Mouse (Mus musculus) urinary bladder, postnatal 36 days (tissue): ENCODE results near the gene Fjx1.

Experiments used
- DNase-seq, 2 experiments: peaks; one replicate each; pipeline ENCODE4 v3.0.0; 2022; ENCODE audit warnings: low spot score in 2 of 2, mixed read lengths in 1 of 2

Gene Fjx1

DNA sequence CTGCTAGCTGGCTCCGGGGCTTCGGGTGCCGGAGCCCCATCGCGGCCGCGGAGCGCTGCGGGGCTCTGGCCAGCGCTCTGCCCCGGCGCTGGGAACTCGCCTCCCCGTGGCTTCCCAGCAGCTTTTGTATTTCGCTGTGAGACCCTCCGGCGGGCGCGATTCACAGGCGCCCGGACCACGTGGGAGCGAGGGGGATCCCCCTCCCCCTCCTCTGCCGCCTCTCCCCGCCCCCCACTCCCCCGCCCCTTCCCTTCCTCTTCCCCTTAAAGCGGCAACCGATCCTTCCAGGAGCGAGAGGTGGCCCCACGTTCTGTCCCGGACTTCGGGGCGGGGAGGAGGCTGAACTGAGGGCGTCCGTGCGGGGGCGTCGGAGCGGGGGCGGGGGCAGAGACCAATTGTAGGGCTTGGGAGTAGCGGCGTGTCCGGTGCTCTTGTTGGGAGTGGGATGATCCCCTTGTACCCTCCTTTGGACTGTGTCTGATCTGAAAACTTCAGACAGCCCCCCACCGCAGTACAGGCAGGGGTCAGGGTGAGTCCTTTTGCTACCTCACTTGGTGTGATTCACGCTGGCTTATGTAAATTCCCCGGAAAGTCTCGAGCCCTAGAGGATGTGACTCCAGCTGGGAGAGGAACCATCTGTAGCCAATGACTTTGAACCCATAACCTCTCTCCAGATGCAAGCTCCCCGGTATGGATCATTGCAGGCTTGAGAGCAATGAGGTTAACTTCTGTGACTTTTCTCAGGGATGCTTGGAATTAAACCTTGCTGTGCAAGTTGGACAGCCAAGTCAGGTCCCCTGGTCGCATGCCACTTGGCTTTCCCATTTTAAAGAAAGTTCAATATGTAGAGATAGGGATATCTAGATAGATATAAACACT, at the start of gene Fjx1:
Gene Fjx1 (minus strand): TSS at position 829 of the 879 bp plus-strand sequence.
- DNase-seq: peak; percentile 16 to 35

DNA sequence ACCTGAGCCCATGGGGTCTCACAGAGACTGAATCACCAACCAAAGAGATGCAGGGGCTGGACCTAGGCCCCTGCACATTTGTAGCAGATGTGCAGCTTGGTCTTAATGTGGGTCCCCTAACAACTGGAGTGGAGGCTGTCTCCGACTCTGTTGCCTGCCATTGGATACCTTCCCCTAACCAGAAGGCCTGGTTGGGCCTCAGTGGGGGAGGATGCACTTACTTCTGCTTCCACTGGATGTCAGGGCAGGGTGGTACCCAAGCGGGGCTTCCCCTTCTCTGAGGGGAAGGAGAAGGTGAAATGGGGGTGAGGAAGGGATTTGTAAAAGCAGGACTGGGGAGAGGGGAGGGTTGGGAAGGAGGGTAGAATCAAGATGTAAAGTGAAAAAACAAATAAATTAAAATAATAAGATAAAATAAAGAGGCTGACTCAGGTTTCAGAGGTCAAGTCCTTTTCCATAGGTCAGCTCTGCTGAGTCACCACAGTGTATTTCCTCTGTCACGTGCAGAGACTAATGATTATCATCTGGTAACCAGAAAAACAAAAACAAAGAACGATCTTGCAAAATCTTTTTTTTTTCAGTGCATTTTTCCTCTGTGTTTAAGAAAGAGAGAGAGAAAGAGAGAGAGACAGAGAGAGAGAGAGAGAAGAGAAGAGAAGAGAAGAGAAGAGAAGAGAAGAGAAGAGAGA, 47.8 kb upstream of the Fjx1 start:
- DNase-seq: no peak

GRCm38 (mm10) chr2:102480738-102481137, 28.4 kb upstream of the Fjx1 start:
- DNase-seq: no peak

DNA sequence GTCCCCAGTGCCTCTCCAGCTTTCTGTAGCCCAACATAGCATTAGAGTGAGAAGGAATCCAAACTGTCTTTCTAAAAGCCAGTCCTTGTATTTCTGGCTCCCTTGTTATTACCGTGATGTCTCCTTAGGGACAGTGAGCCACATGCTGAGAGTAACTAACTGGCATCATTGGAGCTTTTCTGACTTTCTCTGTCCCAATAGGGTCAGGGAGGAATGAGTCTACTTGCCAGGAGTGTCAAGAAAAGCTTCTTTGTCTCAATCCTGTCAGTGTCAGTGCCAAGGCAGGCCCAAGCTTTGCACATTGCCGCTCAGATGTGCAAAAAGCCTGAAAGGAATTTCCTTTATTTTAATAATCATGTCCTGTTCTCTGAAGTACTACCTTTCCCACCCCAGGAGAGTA, 23.8 kb upstream of the Fjx1 start:
- no peak for DNase-seq

DNA sequence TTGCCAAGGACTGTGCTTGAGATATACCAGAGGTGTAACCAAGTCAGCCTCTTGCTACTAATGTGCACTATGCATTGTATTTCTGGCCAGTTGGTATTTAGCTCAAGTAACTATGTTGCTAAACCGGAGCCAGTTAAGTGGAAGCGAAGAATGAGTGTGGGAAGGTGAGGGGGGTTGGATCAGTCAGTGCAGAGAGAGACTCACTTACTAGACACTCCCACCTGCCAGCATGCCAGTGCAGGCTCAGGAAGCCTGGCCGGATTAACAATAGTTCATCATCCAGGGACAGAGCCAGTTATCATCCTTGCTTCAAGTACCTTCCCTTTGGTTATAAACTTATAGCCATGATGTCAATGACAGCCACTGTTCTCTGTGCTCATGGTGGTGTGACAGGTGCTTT, 16.3 kb upstream of the Fjx1 start:
- no peak for DNase-seq

DNA sequence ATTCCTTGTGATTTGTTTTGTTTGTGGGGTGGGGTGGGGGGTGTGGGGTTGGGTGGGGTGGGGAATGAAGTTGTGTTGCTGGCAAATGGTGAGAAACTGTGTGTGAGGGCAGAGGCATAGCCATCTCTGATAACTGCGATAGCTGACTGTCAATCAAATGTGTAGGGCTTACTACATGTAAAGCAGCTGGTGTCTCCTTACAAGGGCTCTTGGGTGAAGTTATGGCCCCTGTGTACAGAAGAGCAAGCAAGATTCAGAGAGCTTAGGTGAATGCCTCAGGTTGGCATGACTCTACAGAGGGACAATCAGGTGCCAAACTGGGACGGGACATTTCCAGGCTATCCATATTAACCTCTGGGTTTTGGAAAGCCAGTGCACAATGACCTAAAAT, 12.0 kb upstream of the Fjx1 start:
- DNase-seq: no peak

DNA sequence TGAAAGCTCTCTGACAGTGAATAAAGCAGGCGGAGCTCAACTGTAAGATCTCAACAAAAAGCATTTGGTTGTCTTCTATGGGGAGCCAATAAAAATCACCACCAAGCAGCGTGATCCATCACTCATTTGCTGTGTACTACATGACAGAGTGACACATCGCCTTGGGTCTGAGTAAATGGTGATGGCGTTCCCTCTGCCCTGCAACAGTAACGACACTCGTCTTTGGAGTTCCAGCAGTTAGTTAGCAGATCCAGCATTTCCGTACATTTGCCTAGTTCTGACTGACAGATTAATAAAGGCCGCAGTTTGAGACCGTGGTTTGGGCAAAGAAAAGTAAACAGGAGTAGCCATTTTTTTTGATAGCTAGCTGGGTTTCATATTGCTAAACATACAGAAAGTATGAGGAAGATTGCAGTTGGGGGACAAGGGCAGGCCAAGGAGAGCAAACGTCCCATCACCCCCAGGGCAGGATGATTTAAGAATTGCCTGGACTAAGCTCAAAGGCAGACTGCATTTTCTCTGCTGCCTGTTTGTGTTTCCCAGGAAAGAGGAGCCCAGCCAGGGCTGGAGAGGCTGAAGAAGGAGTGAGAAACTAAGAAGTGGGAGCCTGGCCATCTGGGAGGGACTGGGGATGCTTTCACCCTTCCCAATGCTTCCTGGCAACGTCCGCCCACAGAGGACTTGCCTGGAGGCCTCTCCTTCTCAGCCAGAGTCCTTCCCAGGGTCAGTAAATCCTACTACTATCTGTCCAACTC, 11.5 kb upstream of the Fjx1 start:
- DNase-seq: peak; percentile 61 to 63

GRCm38 (mm10) chr2:102461491-102461890, 9.2 kb upstream of the Fjx1 start:
- DNase-seq: no peak

- DNase-seq: no peak
Measured at GRCm38 (mm10) chr2:102455126-102455525, 2.8 kb upstream of the Fjx1 start.

GRCm38 (mm10) chr2:102453447-102453846, 1.1 kb upstream of the Fjx1 start:
- DNase-seq: no peak

DNA sequence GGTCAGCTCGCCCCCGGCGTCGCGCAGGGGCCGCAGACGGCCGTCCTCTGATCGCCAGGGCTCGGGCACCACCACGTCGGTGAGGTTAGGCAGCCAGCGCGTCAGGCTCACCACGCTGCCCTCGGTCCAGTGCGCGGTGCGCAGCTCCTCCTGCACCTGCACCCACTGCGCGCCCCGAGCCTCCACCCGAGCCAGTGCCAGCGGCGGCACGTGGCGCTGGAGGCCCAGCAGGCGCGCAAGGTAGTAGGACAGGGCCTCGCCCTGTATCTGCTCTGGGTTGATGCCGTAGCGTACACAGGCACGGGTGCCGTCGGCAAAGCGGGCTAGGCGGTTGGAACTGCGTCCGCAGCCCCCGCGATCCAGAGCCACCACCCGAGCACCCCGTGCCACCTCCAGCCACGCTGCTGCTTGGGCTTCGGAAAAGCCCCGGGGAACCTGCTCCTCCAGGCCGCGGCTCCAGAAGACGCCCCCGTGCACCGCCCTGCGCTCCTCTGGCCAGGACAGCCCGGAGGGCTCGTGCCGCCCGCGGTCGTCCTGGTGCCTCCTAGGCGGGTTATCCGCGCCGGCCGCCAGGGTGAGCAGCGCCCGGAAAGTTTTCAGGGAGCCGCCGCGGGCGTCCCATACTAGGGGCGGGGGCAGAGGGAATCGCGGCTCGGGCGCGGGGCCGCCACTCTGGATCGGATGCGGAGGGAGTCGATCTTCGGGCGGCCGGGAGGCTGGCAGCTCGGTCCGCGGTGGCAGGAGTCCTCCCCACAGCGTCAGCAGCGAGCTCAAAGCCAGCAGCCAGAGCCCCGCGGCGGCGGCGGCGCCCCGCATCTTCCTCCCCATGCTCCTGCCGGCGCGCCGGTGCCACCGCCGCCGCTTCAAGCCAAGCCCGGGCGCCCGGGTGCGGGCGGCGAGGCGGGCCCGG, 1.3 kb downstream of the Fjx1 start:
- peak in 1 of 2 experiments; percentile 13 for DNase-seq

DNA sequence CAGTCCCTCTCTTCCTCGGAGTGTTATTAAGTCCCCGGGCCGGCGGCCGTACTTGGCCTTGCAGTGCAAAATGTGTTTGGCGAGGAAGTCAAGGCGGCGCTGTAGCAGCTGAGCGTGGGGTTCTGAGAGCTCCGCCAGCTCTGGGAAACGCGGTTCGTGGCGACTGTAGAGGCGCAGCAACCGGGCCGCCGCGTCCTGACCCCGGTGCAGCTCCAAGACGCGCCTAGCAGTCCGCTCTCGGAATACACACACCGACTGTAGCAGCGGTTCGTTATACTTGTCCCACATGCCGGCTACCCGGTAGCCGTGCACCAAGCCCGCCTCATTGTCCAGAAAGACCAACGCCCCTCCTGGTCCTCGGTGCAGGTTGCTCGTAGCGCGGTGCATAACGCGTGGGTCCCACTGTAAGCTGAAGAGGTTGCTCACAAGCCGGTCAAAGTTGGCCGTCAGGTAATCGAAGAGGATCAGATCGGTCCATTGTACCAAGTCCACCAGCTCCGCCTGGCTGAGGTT, 2.0 kb downstream of the Fjx1 start:
- DNase-seq: peak; percentile 53 to 68

GRCm38 (mm10) chr2:102449630-102450247, 2.6 kb downstream of the Fjx1 start:
- peak; percentile 4 to 6 for DNase-seq

DNA sequence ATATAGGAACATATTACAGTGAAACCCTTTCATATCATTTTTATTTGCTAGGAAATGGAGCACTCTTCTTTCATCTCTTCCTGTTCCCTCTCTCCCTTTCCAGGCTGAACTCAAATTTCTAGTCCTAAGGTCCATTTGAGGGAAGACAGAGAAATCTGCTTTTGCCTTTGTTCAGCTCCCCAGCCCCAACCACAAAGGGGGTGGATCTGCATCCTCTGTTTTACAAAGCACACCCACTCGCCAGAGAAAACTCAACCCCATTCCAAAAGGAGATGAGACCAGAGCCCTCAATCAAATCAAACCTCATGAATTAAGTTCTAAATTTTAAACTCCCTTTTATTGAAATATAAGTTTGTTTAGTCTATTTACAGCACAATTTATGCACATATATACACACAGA, 3.2 kb downstream of the Fjx1 start:
- DNase-seq: no peak

DNA sequence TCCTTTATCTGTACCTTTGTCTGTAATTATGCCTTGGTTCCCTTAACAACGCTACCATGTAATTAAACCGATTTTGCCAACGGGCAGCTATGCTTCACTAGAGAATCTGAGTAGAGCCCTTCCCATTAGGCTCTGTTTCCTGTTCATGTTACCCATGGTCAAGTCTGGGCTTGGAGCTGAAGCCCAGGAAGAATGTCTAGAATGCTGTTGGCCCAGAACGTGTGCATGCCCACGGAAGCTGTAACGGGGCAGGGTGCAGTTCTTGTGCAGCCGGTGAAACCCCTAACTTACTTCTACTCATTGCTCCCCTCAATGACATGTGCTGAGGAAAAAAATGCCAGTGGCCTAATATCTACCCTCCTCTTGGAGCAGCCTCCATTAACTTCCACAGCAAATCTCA, 4.5 kb downstream of the Fjx1 start:
- DNase-seq: peak; percentile 20 to 35

DNA sequence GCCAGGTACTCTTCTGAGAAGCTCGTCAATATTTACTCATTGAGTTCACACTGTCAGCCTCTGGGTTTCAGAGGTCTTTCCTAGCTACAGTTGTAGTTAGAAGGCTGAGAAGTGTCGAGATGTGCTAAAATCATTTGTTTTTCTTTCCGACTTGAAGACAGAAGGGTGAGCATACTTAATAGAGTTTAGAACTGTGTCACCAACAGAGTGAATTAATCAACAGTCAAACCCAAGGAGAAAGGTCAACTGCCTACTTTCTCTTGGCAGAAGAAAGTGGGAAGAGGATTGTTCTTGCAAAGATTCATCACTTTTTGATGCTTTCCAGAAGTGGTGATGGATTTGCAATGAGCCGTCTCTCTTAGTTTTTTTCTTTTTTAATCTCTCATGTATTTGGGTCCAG, 5.4 kb downstream of the Fjx1 start:
- DNase-seq: no peak

GRCm38 (mm10) chr2:102437357-102438030, 14.8 kb downstream of the Fjx1 start:
- DNase-seq: no peak

DNA sequence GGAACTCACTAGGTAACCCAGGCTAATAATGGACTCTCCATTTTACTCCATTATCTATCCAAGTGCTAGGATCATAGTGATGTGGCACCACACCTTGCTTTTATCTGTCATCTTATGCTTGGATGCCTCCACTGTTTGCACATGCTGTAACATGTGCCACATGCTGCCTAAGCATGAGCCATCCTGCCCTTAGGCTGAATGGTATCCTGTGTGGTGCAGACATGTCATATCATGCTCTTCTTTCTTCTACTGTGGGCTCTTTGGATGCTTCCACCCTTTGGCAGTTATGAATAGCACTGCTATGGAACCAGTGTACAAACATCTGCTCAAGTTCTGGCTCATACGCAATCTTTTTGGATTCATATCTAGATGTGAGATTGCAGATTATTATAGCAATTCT, 18.4 kb downstream of the Fjx1 start:
- DNase-seq: peak in 1 of 2 experiments; percentile 7

- DNase-seq: no peak
Measured at GRCm38 (mm10) chr2:102431084-102431483, 21.2 kb downstream of the Fjx1 start.

GRCm38 (mm10) chr2:102427974-102428373, 24.3 kb downstream of the Fjx1 start:
- DNase-seq: no peak
